Comparison of ENCODE assay signal across 8 mouse cellular contexts in the genomic region with DNA sequence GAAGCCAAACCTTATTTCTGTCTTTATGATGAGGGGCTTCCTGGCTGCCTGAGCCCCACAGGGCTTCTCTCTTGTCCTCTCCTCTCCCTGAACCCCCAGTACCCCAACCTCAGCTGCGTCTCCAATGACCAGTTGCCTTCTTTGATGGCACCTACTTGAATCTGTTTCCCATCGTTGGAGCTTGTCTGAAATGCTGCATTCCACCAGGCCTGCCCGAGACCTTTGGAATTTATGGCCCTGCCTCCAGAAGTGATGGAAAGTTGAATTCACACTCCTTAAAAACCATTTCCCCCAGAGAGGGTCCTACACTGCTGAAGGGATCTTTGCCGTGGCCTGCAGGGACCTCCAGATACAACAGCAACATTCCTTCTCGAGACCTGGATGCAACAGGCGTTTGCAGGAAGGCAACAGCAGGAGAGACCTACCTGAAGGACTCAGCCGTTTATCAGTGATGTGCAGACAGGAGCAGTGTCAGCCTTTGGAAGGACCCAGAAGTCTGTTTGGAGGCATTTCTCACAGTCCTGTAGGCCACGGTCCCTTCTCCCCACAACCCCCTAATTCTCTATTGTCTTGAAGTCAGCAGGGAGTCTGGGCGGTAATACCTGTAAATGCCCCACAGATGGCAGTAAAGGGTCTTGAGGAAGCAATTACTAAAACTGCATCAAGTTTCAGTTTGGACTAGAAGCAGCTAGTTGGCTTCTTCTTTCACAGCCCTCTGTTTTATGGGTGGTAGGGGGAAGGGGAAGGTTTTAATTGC. TPM values are rescaled to one million over a fixed set of nuclear protein-coding genes. Genes with fewer than 3 reads are reported as not detected.
DNase-seq lines count a peak whose midpoint lies in the region; ATAC-seq lines count a peak whose summit lies in the region.

No protein-coding gene starts in this region.

- no peak overlapping the region for H3K9ac ChIP-seq in intestine, embryonic 14.5 days (ENCODE audit: low read length)
- H3K9ac ChIP-seq in intestine, embryonic 16.5 days (ENCODE audit: low read depth, low read length), result no peak overlapping the region
- H3K9ac ChIP-seq in embryonic facial prominence, embryonic 11.5 days (replicated peaks; ENCODE audit: low read length), result peak overlapping the region; percentile 6

- no peaks in the 10 kb centered on the region for H3K36me3 ChIP-seq in intestine, embryonic 14.5 days (ENCODE audit: control insufficient read depth, insufficient read depth, low read length)
- H3K36me3 ChIP-seq in intestine, embryonic 16.5 days (ENCODE audit: control insufficient read depth, insufficient read depth, low read length), result no peaks in the 10 kb centered on the region
- H3K36me3 ChIP-seq in embryonic facial prominence, embryonic 11.5 days (replicated peaks; ENCODE audit: control insufficient read depth, insufficient read depth, low read depth, low read length), result no peaks in the 10 kb centered on the region

- 0 out of 2 replicates have a peak overlapping the region, but pooled peaks have one; percentile 7 for H3K4me2 ChIP-seq in intestine, embryonic 14.5 days (ENCODE audit: low read length)
- H3K4me2 ChIP-seq in intestine, embryonic 16.5 days (ENCODE audit: low read depth, low read length), result no peak overlapping the region
- peak overlapping the region; percentile 8; the same call in 1 of the 2 replicates for H3K4me2 ChIP-seq in embryonic facial prominence, embryonic 11.5 days (ENCODE audit: low read depth, low read length)

- H3K27me3 ChIP-seq in intestine, embryonic 14.5 days (replicated peaks; ENCODE audit: control insufficient read depth, insufficient read depth, low read length), result no peaks in the 10 kb centered on the region
- H3K27me3 ChIP-seq in intestine, embryonic 16.5 days (replicated peaks; ENCODE audit: control insufficient read depth, insufficient read depth, low read length), result no peaks in the 10 kb centered on the region
- no peaks in the 10 kb centered on the region for H3K27me3 ChIP-seq in embryonic facial prominence, embryonic 11.5 days (ENCODE audit: control insufficient read depth, insufficient read depth, low read length)

- intact Hi-C loops in left cerebral cortex, postnatal 25 days (cut with DNase I), result no loop called here

- ATAC-seq in intestine, embryonic 14.5 days (replicated peaks; ENCODE audit: low FRiP score, low TSS enrichment, low read depth), result no peak
- no peak for ATAC-seq in intestine, embryonic 16.5 days
- ATAC-seq in embryonic facial prominence, embryonic 11.5 days (replicated peaks; ENCODE audit: insufficient number of reproducible peaks, low FRiP score, low TSS enrichment, low read depth), result no peak

- peak; percentile 80 for DNase-seq in intestine, embryonic 14.5 days (ENCODE audit: low spot score)
- peak; percentile 88 for DNase-seq in MN1 (ENCODE audit: low spot score)
- peak; percentile 93 for DNase-seq in embryonic facial prominence, embryonic 11.5 days (ENCODE audit: low spot score)
- DNase-seq in induced T-regulatory cell, adult 2 months (ENCODE audit: low read depth), result peak; percentile 87
- DNase-seq in left cerebral cortex, postnatal 25 days (ENCODE audit: low spot score in 2 of 2), result peak; percentile 42 to 69
- DNase-seq in naive thymus-derived CD4-positive, alpha-beta T cell, adult 2 months (ENCODE audit: low read depth), result peak; percentile 86
- peak; percentile 35 to 60 for DNase-seq in thymus, postnatal 10 days (ENCODE audit: low spot score in 2 of 2)

- peaks cover 2% of the 10 kb centered on the region; the same call in 1 of the 2 replicates for H3K9me3 ChIP-seq in intestine, embryonic 14.5 days (ENCODE audit: control insufficient read depth, low read length)
- H3K9me3 ChIP-seq in intestine, embryonic 16.5 days (ENCODE audit: control insufficient read depth, low read length), result no peaks in the 10 kb centered on the region
- H3K9me3 ChIP-seq in embryonic facial prominence, embryonic 11.5 days (replicated peaks; ENCODE audit: control insufficient read depth, low read length), result no peaks in the 10 kb centered on the region

- no peak overlapping the region for H3K27ac ChIP-seq in intestine, embryonic 14.5 days (ENCODE audit: low read depth)
- H3K27ac ChIP-seq in intestine, embryonic 16.5 days (ENCODE audit: low read length), result no peak overlapping the region
- peak overlapping the region; percentile 16; the same call in 1 of the 2 replicates for H3K27ac ChIP-seq in embryonic facial prominence, embryonic 11.5 days (replicated peaks; ENCODE audit: low read depth, low read length)

- H3K4me1 ChIP-seq in intestine, embryonic 14.5 days (replicated peaks; ENCODE audit: control insufficient read depth, insufficient read depth, low read length), result peaks cover 11% of the 10 kb centered on the region; the same call in 1 of the 2 replicates
- 0 out of 2 replicates have a peak, but pooled peaks cover 3% of the 10 kb centered on the region for H3K4me1 ChIP-seq in intestine, embryonic 16.5 days (ENCODE audit: control insufficient read depth, insufficient read depth, low read length)
- no peaks in the 10 kb centered on the region; the same call in 1 of the 2 replicates for H3K4me1 ChIP-seq in embryonic facial prominence, embryonic 11.5 days (ENCODE audit: control insufficient read depth, insufficient read depth, low read length)

- WGBS in intestine, embryonic 14.5 days, result 17% methylated on average over 9 of the region's 9 CpGs
- WGBS in intestine, embryonic 16.5 days, result 32% methylated on average over 9 of the region's 9 CpGs
- WGBS in embryonic facial prominence, embryonic 11.5 days, result 35% methylated on average over 9 of the region's 9 CpGs

- H3K4me3 ChIP-seq in intestine, embryonic 14.5 days (ENCODE audit: low read depth, low read length), result no peak overlapping the region
- H3K4me3 ChIP-seq in intestine, embryonic 16.5 days (ENCODE audit: low read length), result no peak overlapping the region
- H3K4me3 ChIP-seq in embryonic facial prominence, embryonic 11.5 days (ENCODE audit: low read depth, low read length), result no peak overlapping the region

RNA-seq across cellular contexts. Expression of gene Llph, which starts 20.3 kb away (rescaled TPM):
- polyA plus RNA-seq in intestine, embryonic 14.5 days (2014; fragmentation: Nextera tagmentation; extraction: Ambion mirVana), result 63.2 and 63.4 TPM in 2 replicates
- 50.3 and 54.5 TPM in 2 replicates for polyA plus RNA-seq in intestine, embryonic 16.5 days (2015; fragmentation: Nextera tagmentation; extraction: Ambion mirVana)
- polyA plus RNA-seq in embryonic facial prominence, embryonic 11.5 days (2014; fragmentation: Nextera tagmentation; extraction: Ambion mirVana), result 49.1 and 56.4 TPM in 2 replicates
- 10 to 100 TPM; 18.4 to 20.3 TPM for total RNA-seq in left cerebral cortex, postnatal 25 days (2021)

RNA-seq across cellular contexts. Expression of gene Irak3, which starts 45.2 kb away (rescaled TPM):
- 0.83 and 1.3 TPM in 2 replicates for polyA plus RNA-seq in intestine, embryonic 14.5 days (2014; fragmentation: Nextera tagmentation; extraction: Ambion mirVana)
- polyA plus RNA-seq in intestine, embryonic 16.5 days (2015; fragmentation: Nextera tagmentation; extraction: Ambion mirVana), result 1.1 and 1.4 TPM in 2 replicates
- polyA plus RNA-seq in embryonic facial prominence, embryonic 11.5 days (2014; fragmentation: Nextera tagmentation; extraction: Ambion mirVana), result 1.7 and 2.0 TPM in 2 replicates
- under 1 TPM; 0.41 to 0.44 TPM for total RNA-seq in left cerebral cortex, postnatal 25 days (2021)

RNA-seq across cellular contexts. Expression of gene Tmbim4, which starts 45.8 kb away (rescaled TPM):
- 101 and 104 TPM in 2 replicates for polyA plus RNA-seq in intestine, embryonic 14.5 days (2014; fragmentation: Nextera tagmentation; extraction: Ambion mirVana)
- polyA plus RNA-seq in intestine, embryonic 16.5 days (2015; fragmentation: Nextera tagmentation; extraction: Ambion mirVana), result 140 and 151 TPM in 2 replicates
- polyA plus RNA-seq in embryonic facial prominence, embryonic 11.5 days (2014; fragmentation: Nextera tagmentation; extraction: Ambion mirVana), result 68.5 and 76.5 TPM in 2 replicates
- 10 to 100 TPM; 60.8 to 70.3 TPM for total RNA-seq in left cerebral cortex, postnatal 25 days (2021)
